ENCODE assay signal across 10 mouse cellular contexts in the genomic region with DNA sequence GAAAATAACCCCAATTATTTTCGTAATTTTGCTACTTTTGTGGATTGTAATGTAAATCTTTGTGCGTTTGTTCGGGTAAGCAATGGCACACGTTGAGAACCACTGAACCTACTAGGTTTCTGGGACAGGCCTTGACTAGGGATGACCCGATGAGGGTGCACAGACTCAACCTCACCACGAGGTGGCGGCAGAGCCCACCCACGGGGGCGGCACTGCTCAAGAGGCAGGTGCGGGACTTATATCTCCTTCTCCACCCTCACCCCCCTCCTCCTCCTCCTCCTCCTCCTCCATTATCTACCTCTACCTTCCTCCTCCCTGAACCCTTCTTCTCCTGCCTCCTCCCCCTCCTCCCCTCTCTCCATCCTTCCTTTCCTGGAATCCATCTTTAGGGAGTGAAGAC. TPM values are rescaled to one million over a fixed set of nuclear protein-coding genes. Genes with fewer than 3 reads are reported as not detected.
DNase-seq lines count a peak whose midpoint lies in the region; ATAC-seq and TF ChIP-seq lines count a peak whose summit lies in the region.
"Had no signal": no experiment of that assay in that cellular context is flagged by ENCODE, and none has a peak within 500 bp of the region (broad histone marks: within the 10 kb centered on the region; RNA-seq: fewer than 3 reads in every experiment).

No protein-coding gene starts in this region.

- H3K4me1 ChIP-seq in liver, embryonic 13.5 days (replicated peaks), result peaks cover 18% of the 10 kb centered on the region
- 0 out of 2 replicates have a peak, but pooled peaks cover 6% of the 10 kb centered on the region for H3K4me1 ChIP-seq in small intestine, adult 2 months (ENCODE audit: control insufficient read depth, insufficient read depth, insufficient read length, low read length)

- ATAC-seq in CD4-positive, CD25-positive, alpha-beta regulatory T cell, adult 4 months, result peak; percentile 45
- ATAC-seq in liver, embryonic 13.5 days (ENCODE audit: low read depth), result peak; percentile 59; the same call in 1 of the 2 replicates

- peaks cover 40% of the 10 kb centered on the region for H3K27me3 ChIP-seq in liver, embryonic 13.5 days
- H3K27me3 ChIP-seq in small intestine, adult 2 months (ENCODE audit: control insufficient read depth, insufficient read depth, low read length), result peaks cover 2% of the 10 kb centered on the region; the same call in 1 of the 2 replicates

- TF ChIP-seq CTCF in small intestine, adult 2 months (IDR thresholded peaks at IDR 0.05; ENCODE audit: extremely low read depth, insufficient read length, insufficient replicate concordance, low read depth, low read length), result peak; percentile 80

- intact Hi-C loops in heart, postnatal 10 days (cut with DNase I), result loop anchor here (5.0 kb wide), 1 partner anchor 167 kb away; a partner anchor contains a TSS
- intact Hi-C loops in left cerebral cortex, postnatal 25 days (cut with DNase I), result no loop called here

- no peak overlapping the region for H3K27ac ChIP-seq in liver, embryonic 13.5 days
- H3K27ac ChIP-seq in small intestine, adult 2 months (ENCODE audit: insufficient read depth, low read depth, low read length), result no peak overlapping the region
- H3K27ac ChIP-seq: stomach, embryonic 15.5 days had no signal

- no peak for TF ChIP-seq POLR2A in small intestine, adult 2 months (IDR thresholded peaks at IDR 0.05; ENCODE audit: low read depth, low read length)

- no peaks in the 10 kb centered on the region for H3K9me3 ChIP-seq in liver, embryonic 13.5 days (replicated peaks)
- H3K9me3 ChIP-seq: stomach, embryonic 15.5 days had no signal

- WGBS in liver, embryonic 13.5 days (ENCODE audit: insufficient replicate concordance), result 10% methylated on average over 10 of the region's 10 CpGs
- WGBS in small intestine, adult 2 months, result 22% methylated on average over 10 of the region's 10 CpGs

- no peak overlapping the region for H3K4me2 ChIP-seq in liver, embryonic 13.5 days
- H3K4me2 ChIP-seq: stomach, embryonic 15.5 days had no signal

- no peak overlapping the region for H3K9ac ChIP-seq in liver, embryonic 13.5 days
- H3K9ac ChIP-seq: stomach, embryonic 15.5 days had no signal

- H3K36me3 ChIP-seq in liver, embryonic 13.5 days, result no peaks in the 10 kb centered on the region
- H3K36me3 ChIP-seq in small intestine, adult 2 months (ENCODE audit: control insufficient read depth, insufficient read depth, low read length), result no peaks in the 10 kb centered on the region
- H3K36me3 ChIP-seq: stomach, embryonic 15.5 days had no signal

- no peak overlapping the region for H3K4me3 ChIP-seq in liver, embryonic 13.5 days (replicated peaks)
- no peak overlapping the region for H3K4me3 ChIP-seq in small intestine, adult 2 months (ENCODE audit: low read depth, low read length)
- H3K4me3 ChIP-seq: stomach, embryonic 15.5 days had no signal

- DNase-seq in heart, postnatal 10 days, result peak; percentile 45 to 69
- no peak for DNase-seq in heart, adult 11 months
- peak; percentile 67 for DNase-seq in adrenal gland, postnatal 25 days
- DNase-seq in gastrocnemius, postnatal 25 days, result peak; percentile 50
- DNase-seq in liver, embryonic 13.5 days, result peak; percentile 58
- DNase-seq in left cerebral cortex, postnatal 25 days (ENCODE audit: low spot score in 2 of 2), result no peak

RNA-seq across cellular contexts. Expression of a gene that starts 8.8 kb away (rescaled TPM):
- total RNA-seq in heart, postnatal 10 days (2021), result under 1 TPM; 0.86 to 0.94 TPM
- polyA plus RNA-seq in CD4-positive, CD25-positive, alpha-beta regulatory T cell, adult 4 months (2017; shearing (Covaris generic)), result under 1 TPM in 1 of 2 experiments, not detected in 1; 0.34 TPM
- total RNA-seq in adrenal gland, postnatal 25 days (2021), result not detected in 2 replicates
- not detected for total RNA-seq in gastrocnemius, postnatal 25 days (2021)
- 0.52 and 1.3 TPM in 2 replicates for polyA plus RNA-seq in liver, embryonic 13.5 days (2015; fragmentation: Nextera tagmentation; extraction: Ambion mirVana)
- 0.34 TPM in 1 of 2 replicates, not detected in the other for polyA plus RNA-seq in small intestine, adult 2 months (2012; rRNA removed)
- not detected for total RNA-seq in left cerebral cortex, postnatal 25 days (2021)
- total RNA-seq: left cerebral cortex, adult 18-20 months had no signal

RNA-seq across cellular contexts. Expression of a gene that starts 23.2 kb away (rescaled TPM):
- 10 to 100 TPM; 15.3 to 19.3 TPM for total RNA-seq in heart, postnatal 10 days (2021)
- not detected for polyA plus RNA-seq in CD4-positive, CD25-positive, alpha-beta regulatory T cell, adult 4 months (2017; shearing (Covaris generic))
- total RNA-seq in adrenal gland, postnatal 25 days (2021), result 10.4 and 13.6 TPM in 2 replicates
- 1 to 10 TPM; 6.9 to 8.8 TPM for total RNA-seq in gastrocnemius, postnatal 25 days (2021)
- polyA plus RNA-seq in liver, embryonic 13.5 days (2015; fragmentation: Nextera tagmentation; extraction: Ambion mirVana), result 0.76 and 0.96 TPM in 2 replicates
- 25.2 and 36.7 TPM in 2 replicates for polyA plus RNA-seq in small intestine, adult 2 months (2012; rRNA removed)
- 1 to 10 TPM; 2.2 to 3.1 TPM for total RNA-seq in left cerebral cortex, postnatal 25 days (2021)

RNA-seq across cellular contexts. Expression of a gene that starts 45.5 kb away (rescaled TPM):
- total RNA-seq in heart, postnatal 10 days (2021), result 100 to 1,000 TPM; 584 to 595 TPM
- polyA plus RNA-seq in CD4-positive, CD25-positive, alpha-beta regulatory T cell, adult 4 months (2017; shearing (Covaris generic)), result 100 to 1,000 TPM; 798 to 811 TPM
- 789 and 848 TPM in 2 replicates for total RNA-seq in adrenal gland, postnatal 25 days (2021)
- 100 to 1,000 TPM; 364 to 390 TPM for total RNA-seq in gastrocnemius, postnatal 25 days (2021)
- 372 and 464 TPM in 2 replicates for polyA plus RNA-seq in liver, embryonic 13.5 days (2015; fragmentation: Nextera tagmentation; extraction: Ambion mirVana)
- polyA plus RNA-seq in small intestine, adult 2 months (2012; rRNA removed), result 1,432 and 2,365 TPM in 2 replicates
- 100 to 1,000 TPM; 305 to 310 TPM for total RNA-seq in left cerebral cortex, postnatal 25 days (2021)

Comparison
In these comparisons a context has a peak if more than half of its experiments do, and no peak if none do; other contexts are left out.
1. DNase-seq: peak in heart, postnatal 10 days (2 of 2), adrenal gland, postnatal 25 days (single experiment), gastrocnemius, postnatal 25 days (single experiment) and liver, embryonic 13.5 days (single experiment); none in heart, adult 11 months (single experiment) and left cerebral cortex, postnatal 25 days (0 of 2).